In genomic region chr16:55893410-55894107, GRCm38 (mm10) we compare ENCODE assay signal across 10 mouse cellular contexts. TPM values are rescaled to one million over a fixed set of nuclear protein-coding genes. Genes with fewer than 3 reads are reported as not detected.
DNase-seq lines count a peak whose midpoint lies in the region; ATAC-seq and TF ChIP-seq lines count a peak whose summit lies in the region.
"Had no signal": no experiment of that assay in that cellular context is flagged by ENCODE, and none has a peak within 500 bp of the region (broad histone marks: within the 10 kb centered on the region; RNA-seq: fewer than 3 reads in every experiment).

No protein-coding gene starts in this region.

- no peak for TF ChIP-seq POLR2A in cerebellum, adult 2 months (IDR thresholded peaks at IDR 0.05; ENCODE audit: borderline replicate concordance, insufficient read depth, low read length)

- WGBS in heart, embryonic 11.5 days (ENCODE audit: insufficient replicate concordance) = 29% methylated on average over 8 of the region's 8 CpGs
- WGBS in neural tube, embryonic 12.5 days = 89% methylated on average over 8 of the region's 8 CpGs
- WGBS in midbrain, embryonic 16.5 days = 89% methylated on average over 8 of the region's 8 CpGs
- 89% methylated on average over 8 of the region's 8 CpGs for WGBS in cerebellum, adult 2 months

- H3K36me3 ChIP-seq in heart, embryonic 11.5 days (ENCODE audit: control insufficient read depth, insufficient read depth, low read length) = no peaks in the 10 kb centered on the region
- no peaks in the 10 kb centered on the region for H3K36me3 ChIP-seq in neural tube, embryonic 12.5 days
- 0 out of 2 replicates have a peak, but pooled peaks cover 3% of the 10 kb centered on the region for H3K36me3 ChIP-seq in midbrain, embryonic 16.5 days (ENCODE audit: control insufficient read depth, insufficient read depth, low read length)

- peak overlapping the region; percentile 86 for H3K4me2 ChIP-seq in heart, embryonic 11.5 days
- H3K4me2 ChIP-seq in neural tube, embryonic 12.5 days (replicated peaks) = peak overlapping the region; percentile 85; the same call in 1 of the 2 replicates
- H3K4me2 ChIP-seq in midbrain, embryonic 16.5 days (ENCODE audit: low read length) = peak overlapping the region; percentile 80

- no peak overlapping the region for H3K9ac ChIP-seq in heart, embryonic 11.5 days (ENCODE audit: low read depth, low read length)
- H3K9ac ChIP-seq in neural tube, embryonic 12.5 days = no peak overlapping the region
- H3K9ac ChIP-seq in midbrain, embryonic 16.5 days (ENCODE audit: low read depth, low read length) = no peak overlapping the region
- H3K9ac ChIP-seq: limb, embryonic 15.5 days had no signal

- H3K27me3 ChIP-seq in heart, embryonic 11.5 days (ENCODE audit: control insufficient read depth, insufficient read depth, low read length) = no peaks in the 10 kb centered on the region
- H3K27me3 ChIP-seq in neural tube, embryonic 12.5 days (replicated peaks) = no peaks in the 10 kb centered on the region
- H3K27me3 ChIP-seq in midbrain, embryonic 16.5 days (ENCODE audit: control insufficient read depth, insufficient read depth, low read depth, low read length) = no peaks in the 10 kb centered on the region
- no peaks in the 10 kb centered on the region for H3K27me3 ChIP-seq in cerebellum, adult 2 months (ENCODE audit: control insufficient read depth, insufficient read depth, low read length)
- H3K27me3 ChIP-seq: limb, embryonic 15.5 days had no signal

- no peak overlapping the region for H3K27ac ChIP-seq in heart, embryonic 11.5 days (ENCODE audit: low read depth, low read length)
- no peak overlapping the region for H3K27ac ChIP-seq in neural tube, embryonic 12.5 days
- H3K27ac ChIP-seq in midbrain, embryonic 16.5 days (ENCODE audit: low read length) = no peak overlapping the region
- no peak overlapping the region for H3K27ac ChIP-seq in cerebellum, adult 2 months (ENCODE audit: insufficient read depth, low read length)
- H3K27ac ChIP-seq: limb, embryonic 15.5 days had no signal

- H3K4me1 ChIP-seq in heart, embryonic 11.5 days (ENCODE audit: control insufficient read depth, insufficient read depth, low read length) = peaks cover 21% of the 10 kb centered on the region
- peaks cover 5% of the 10 kb centered on the region for H3K4me1 ChIP-seq in neural tube, embryonic 12.5 days
- H3K4me1 ChIP-seq in midbrain, embryonic 16.5 days (ENCODE audit: control insufficient read depth, insufficient read depth, low read length) = peaks cover 10% of the 10 kb centered on the region
- peaks cover 4% of the 10 kb centered on the region; the same call in 1 of the 2 replicates for H3K4me1 ChIP-seq in cerebellum, adult 2 months (ENCODE audit: control insufficient read depth, insufficient read depth, low read length)

- H3K9me3 ChIP-seq in heart, embryonic 11.5 days (replicated peaks; ENCODE audit: control insufficient read depth, low read length) = no peaks in the 10 kb centered on the region
- no peaks in the 10 kb centered on the region for H3K9me3 ChIP-seq in neural tube, embryonic 12.5 days
- H3K9me3 ChIP-seq in midbrain, embryonic 16.5 days (replicated peaks; ENCODE audit: control insufficient read depth, low read length, poor library complexity, severe bottlenecking) = no peaks in the 10 kb centered on the region
- H3K9me3 ChIP-seq: limb, embryonic 15.5 days had no signal

- ATAC-seq in heart, embryonic 11.5 days (replicated peaks; ENCODE audit: insufficient number of reproducible peaks, low FRiP score, low TSS enrichment) = no peak
- no peak for ATAC-seq in neural tube, embryonic 12.5 days (ENCODE audit: low FRiP score, low read depth)
- no peak for ATAC-seq in midbrain, embryonic 16.5 days

- intact Hi-C loops in heart, postnatal 14 days (cut with DNase I) = no loop called here

- DNase-seq in heart, postnatal 14 days = no peak
- DNase-seq in neural tube, embryonic 10.5 days (ENCODE audit: extremely low spot score, low spot score) = no peak
- peak; percentile 38 for DNase-seq in kidney, postnatal 14 days
- DNase-seq in gastrocnemius, adult 18-20 months (ENCODE audit: low spot score) = no peak
- DNase-seq in cerebellum, adult 2 months = no peak
- DNase-seq: thymus, adult 18-20 months had no signal

- H3K4me3 ChIP-seq in heart, embryonic 11.5 days (ENCODE audit: low read depth, low read length) = no peak overlapping the region
- no peak overlapping the region for H3K4me3 ChIP-seq in neural tube, embryonic 12.5 days
- no peak overlapping the region for H3K4me3 ChIP-seq in midbrain, embryonic 16.5 days (ENCODE audit: low read depth, low read length)
- no peak overlapping the region for H3K4me3 ChIP-seq in cerebellum, adult 2 months (replicated peaks; ENCODE audit: insufficient read depth, low read depth, low read length)

- TF ChIP-seq CTCF in cerebellum, adult 2 months (IDR thresholded peaks at IDR 0.05; ENCODE audit: borderline replicate concordance, insufficient read depth, low read depth, low read length) = no peak

RNA-seq across cellular contexts. Expression of gene Nxpe3, which starts 1.5 kb away (rescaled TPM):
- polyA plus RNA-seq in heart, embryonic 11.5 days (2014; fragmentation: Nextera tagmentation; extraction: Ambion mirVana) = 0.99 and 1.2 TPM in 2 replicates
- total RNA-seq in heart, postnatal 14 days (2021) = under 1 TPM; 0.45 to 0.54 TPM
- polyA plus RNA-seq in neural tube, embryonic 12.5 days (2016; fragmentation: Nextera tagmentation; extraction: Ambion mirVana) = 0.91 and 0.96 TPM in 2 replicates
- 1.8 and 2.0 TPM in 2 replicates for polyA plus RNA-seq in midbrain, embryonic 16.5 days (2015; fragmentation: Nextera tagmentation; extraction: Ambion mirVana)
- under 1 TPM; 0.25 to 0.38 TPM for total RNA-seq in gastrocnemius, adult 18-20 months (2021)
- 11.1 and 13.1 TPM in 2 replicates for polyA plus RNA-seq in cerebellum, adult 2 months (2012; rRNA removed)

RNA-seq across cellular contexts. Expression of gene Cep97, which starts 41.1 kb away (rescaled TPM):
- 7.4 and 11.9 TPM in 2 replicates for polyA plus RNA-seq in heart, embryonic 11.5 days (2014; fragmentation: Nextera tagmentation; extraction: Ambion mirVana)
- total RNA-seq in heart, postnatal 14 days (2021) = 1 to 10 TPM; 5.8 to 7.7 TPM
- 19.0 and 19.7 TPM in 2 replicates for polyA plus RNA-seq in neural tube, embryonic 12.5 days (2016; fragmentation: Nextera tagmentation; extraction: Ambion mirVana)
- polyA plus RNA-seq in midbrain, embryonic 16.5 days (2015; fragmentation: Nextera tagmentation; extraction: Ambion mirVana) = 12.1 and 12.2 TPM in 2 replicates
- total RNA-seq in gastrocnemius, adult 18-20 months (2021) = 1 to 10 TPM; 5.9 to 6.4 TPM
- polyA plus RNA-seq in cerebellum, adult 2 months (2012; rRNA removed) = 9.9 and 11.5 TPM in 2 replicates

RNA-seq across cellular contexts. Expression of gene Nfkbiz, which starts 54.9 kb away (rescaled TPM):
- 3.5 and 3.7 TPM in 2 replicates for polyA plus RNA-seq in heart, embryonic 11.5 days (2014; fragmentation: Nextera tagmentation; extraction: Ambion mirVana)
- 1 to 10 TPM; 2.9 to 3.3 TPM for total RNA-seq in heart, postnatal 14 days (2021)
- 1.7 and 2.3 TPM in 2 replicates for polyA plus RNA-seq in neural tube, embryonic 12.5 days (2016; fragmentation: Nextera tagmentation; extraction: Ambion mirVana)
- 1.1 and 1.3 TPM in 2 replicates for polyA plus RNA-seq in midbrain, embryonic 16.5 days (2015; fragmentation: Nextera tagmentation; extraction: Ambion mirVana)
- total RNA-seq in gastrocnemius, adult 18-20 months (2021) = 1 to 10 TPM in 1 of 2 experiments, under 1 TPM in 1; 0.75 to 1.3 TPM
- 5.1 and 5.8 TPM in 2 replicates for polyA plus RNA-seq in cerebellum, adult 2 months (2012; rRNA removed)
